Mouse (Mus musculus): ENCODE results near the gene Grap2. TPM values are rescaled to one million over a fixed set of nuclear protein-coding genes. Genes with fewer than 3 reads are reported as not detected.

Grap2 gene
- under 1 TPM; 0.35 to 0.50 TPM for total RNA-seq (2021)

DNA sequence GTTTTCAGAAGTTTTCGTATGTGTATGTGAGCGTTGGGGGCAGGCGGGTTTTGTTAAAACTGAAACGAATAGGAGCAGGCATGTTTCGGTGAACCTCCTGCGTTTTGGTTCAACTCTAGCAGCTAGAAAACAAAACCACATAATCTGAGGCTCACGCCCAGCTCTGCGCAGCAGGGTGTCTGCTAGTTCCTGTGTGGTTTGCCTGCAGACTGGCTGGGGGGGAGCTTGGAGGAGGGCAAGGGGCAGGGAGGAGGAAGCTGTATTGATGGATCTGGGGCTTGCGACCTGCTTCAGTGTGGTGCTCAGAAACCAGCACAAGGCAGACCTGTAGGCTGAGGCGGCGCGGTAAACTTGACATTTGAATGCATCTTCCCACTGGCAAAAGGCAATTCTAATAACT is at the start of gene Grap2:
Gene Grap2, plus strand, starts transcription at position 304 of the 400 bp plus-strand sequence.
- no peak for DNase-seq (ENCODE audit: low spot score in 2 of 2)
- intact Hi-C loops (cut with DNase I), result no loop called here

DNA sequence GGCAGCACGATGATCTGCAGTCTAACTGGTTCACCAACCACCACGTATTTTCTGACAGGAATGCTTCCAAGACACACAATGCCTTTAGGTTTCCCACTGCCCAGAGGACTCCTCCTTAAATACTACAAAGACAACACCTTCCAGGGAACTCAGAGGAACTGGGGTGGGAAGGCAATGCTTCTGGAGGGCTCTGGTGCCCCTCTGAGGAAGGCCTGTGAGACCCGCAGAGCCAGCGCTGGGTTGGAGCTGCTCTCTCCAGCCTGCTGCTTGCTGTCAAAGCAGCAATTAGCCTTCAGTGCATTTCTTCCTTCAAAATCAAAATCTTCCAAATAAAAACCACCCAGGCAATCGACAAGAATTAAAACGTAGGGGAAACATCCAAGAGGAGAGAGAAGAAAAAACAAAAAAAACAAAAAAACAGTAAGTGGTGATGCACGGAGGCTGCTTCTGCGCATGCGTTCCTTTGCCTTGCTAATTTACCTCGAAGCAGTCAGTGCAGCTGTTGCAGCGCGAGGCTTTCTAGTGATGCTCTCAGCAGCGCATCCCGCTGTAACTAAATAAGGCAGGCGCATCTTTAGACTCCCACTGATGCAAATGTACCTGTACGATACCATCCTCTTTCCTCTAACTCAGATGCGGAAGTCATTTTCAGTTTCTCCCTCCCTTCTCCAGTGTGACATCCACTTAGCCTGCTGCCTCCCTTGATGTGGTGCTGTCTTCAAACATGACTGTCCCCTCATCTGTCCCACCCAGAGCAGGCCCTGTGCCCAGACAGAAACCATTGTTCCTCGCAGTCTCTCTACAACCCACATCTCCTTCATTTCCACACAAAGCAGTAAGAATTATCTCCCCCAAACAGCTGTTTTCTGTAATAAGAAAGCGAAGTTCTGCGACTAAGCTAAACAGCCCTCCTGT is 42.2 kb upstream of the Grap2 start:
- intact Hi-C loops (cut with DNase I), result no loop called here
- DNase-seq (ENCODE audit: low spot score in 2 of 2), result peak; percentile 44 to 46

DNA sequence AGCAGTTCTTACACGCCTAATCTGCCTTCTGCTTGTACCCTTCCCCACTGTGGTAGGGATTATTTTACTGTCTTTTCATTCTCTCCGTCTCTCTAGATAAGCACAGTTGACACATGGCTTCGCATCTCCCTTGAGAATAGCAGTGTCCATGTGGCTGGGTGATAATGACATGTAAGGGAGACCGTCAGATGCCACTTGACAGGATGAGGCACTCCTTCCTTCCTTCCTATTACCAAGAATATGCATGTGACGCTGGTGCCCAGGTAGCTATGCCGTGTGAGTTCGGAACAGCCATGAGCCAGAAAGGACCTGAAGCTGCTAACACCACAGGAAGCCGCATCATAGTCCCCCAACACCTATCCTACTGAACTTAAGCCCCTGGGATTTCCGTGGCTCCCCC is 41.4 kb upstream of the Grap2 start:
- intact Hi-C loops (cut with DNase I), result no loop called here
- DNase-seq (ENCODE audit: low spot score in 2 of 2), result no peak

DNA sequence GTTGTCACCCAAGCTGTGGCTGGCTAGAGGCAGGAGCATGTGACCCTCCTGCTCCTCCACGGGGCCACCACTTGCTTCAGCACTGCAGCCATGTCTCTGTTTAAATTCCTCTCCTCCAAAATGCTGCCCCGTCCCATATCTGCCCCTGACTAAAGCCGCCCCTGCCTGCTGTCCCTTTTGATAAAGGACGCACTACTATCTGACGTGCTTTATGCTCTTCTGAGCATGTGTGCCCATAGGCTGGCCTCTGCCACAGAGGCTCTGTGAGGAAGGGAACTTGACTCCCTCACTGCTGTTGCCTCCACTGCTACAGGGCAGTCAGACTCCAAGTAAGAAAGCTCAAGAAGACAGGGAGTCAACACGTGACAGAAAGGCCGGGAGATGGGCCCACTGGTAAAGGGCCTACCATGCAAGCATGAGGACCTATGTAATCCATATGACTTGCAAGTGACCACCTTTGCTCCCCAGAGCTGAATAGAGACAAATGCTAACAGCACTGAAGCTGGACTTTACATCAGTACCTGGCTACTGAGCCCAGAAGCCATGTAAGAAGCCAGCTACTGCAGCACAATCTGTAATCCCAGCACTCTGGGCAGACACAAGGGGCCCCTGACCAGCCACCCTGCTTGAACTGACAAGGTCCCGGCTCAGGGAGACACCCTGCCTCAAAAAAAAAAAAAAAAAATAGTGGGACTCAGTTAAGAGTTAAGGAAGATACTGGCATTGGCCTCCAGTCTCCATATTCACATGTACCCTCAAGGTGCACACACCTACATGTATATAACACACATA is 39.9 kb upstream of the Grap2 start:
- DNase-seq (ENCODE audit: low spot score in 2 of 2), result no peak
- intact Hi-C loops (cut with DNase I), result no loop called here

DNA sequence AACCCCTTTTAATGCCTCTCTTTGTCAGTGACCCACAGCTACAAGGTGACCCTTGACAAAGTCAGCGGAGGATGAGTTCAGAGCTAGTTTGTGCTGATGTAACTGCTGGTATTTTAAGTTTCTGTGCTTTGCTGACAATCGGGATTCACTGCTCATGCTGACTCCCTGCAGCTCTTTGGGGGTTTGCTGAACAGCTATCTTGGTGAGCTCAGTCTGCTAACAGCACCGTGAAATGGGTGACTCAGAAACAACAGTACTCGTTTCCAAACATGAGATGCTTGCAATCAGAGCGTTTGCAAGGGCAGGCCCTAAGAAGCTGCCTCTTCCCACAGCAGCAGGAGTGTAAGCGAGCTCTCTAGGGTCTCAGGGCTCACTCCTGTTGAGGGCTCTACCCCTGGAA is 39.1 kb upstream of the Grap2 start:
- intact Hi-C loops (cut with DNase I), result no loop called here
- DNase-seq (ENCODE audit: low spot score in 2 of 2), result peak in 1 of 2 experiments; percentile 29

DNA sequence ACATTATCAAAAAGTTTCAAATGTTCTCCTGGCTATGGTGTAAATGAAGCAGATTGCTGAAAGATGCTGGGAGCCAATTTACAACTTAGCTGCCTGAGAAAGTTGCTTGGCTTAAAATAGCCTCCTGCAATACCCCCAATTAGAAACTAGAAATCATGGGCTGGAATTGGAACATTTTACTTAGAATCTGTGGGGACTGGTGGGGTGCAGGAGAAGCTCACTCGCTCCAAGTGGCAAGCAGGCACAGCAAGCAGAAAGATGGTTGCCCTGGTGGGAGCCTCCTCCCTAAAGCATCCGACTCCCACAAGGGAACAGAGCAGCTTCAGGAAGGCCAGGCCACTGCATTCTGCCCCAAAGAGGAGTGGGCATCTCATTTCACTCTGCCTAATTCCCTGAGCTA is 36.3 kb upstream of the Grap2 start:
- intact Hi-C loops (cut with DNase I), result no loop called here
- DNase-seq (ENCODE audit: low spot score in 2 of 2), result peak; percentile 31 to 46

DNA sequence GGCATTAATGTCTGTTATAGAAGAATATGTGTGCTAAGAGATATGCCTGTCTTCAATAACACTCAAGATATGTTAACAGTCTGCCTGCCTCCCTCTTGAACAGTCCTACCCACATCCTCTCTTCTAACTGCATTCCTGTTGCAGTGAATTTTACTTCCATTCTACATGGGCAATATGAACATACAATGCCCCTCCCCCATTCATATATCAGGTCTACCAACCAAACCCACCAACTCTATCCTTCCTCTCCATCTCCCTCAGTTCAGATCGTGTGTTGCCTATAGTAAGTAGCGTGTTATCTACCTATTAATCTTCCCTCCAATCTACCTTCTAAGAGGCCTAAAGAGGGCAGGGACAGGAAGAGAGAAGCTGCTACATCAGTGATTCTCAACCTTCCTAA is 34.3 kb upstream of the Grap2 start:
- DNase-seq (ENCODE audit: low spot score in 2 of 2), result no peak
- intact Hi-C loops (cut with DNase I), result no loop called here

DNA sequence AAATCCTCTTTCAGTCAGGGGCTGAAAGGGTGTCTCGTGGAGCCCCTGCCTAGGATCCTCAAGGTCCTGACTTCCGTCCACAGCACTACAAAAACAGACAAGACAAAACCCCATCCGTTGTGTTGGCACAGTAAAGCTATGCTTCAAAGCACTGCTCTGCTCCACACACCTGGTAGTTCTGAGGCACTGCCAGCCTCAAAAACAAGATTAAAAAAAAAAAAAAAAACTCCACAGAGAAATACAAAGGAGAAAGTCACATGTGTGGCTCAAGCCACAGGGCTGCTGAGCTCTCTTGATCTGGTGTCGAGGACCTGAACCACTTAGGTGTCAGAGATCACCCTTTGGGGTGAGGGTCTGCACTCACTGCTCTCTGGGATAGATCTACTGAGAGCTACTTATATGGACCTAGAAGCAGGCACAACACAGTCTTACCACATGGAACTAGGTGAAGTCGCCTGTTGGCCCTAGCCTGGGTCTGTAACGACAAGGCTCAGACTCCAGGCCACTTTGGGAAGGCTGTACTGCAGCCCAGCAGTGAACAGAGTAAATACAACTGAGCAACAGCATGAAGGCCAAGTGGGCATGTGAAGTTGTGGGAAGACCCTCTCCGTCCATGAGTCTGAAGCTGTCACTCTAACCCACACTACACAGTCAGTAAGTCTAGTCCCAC is 33.6 kb upstream of the Grap2 start:
- intact Hi-C loops (cut with DNase I), result no loop called here
- DNase-seq (ENCODE audit: low spot score in 2 of 2), result no peak

DNA sequence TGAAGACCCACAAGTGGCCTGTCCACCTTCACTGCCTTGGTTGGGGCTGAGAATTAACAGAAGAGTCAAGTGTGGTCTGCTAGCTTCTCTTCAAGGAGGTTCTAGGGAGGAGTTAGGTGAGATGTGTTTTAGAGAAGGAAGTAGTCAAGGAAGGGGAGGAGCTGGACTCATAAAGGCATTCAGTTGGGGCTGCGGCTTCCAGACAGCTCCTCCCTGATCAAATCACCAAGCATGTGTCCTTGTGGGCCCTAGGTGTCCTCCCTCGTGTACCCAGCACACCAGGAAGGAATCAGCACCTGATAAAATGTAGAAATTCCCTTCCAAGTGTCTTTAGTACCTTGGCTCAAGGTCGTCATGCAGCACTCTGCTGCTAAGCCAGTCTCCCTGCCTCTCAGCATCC is 28.3 kb upstream of the Grap2 start:
- intact Hi-C loops (cut with DNase I), result no loop called here
- no peak for DNase-seq (ENCODE audit: low spot score in 2 of 2)

DNA sequence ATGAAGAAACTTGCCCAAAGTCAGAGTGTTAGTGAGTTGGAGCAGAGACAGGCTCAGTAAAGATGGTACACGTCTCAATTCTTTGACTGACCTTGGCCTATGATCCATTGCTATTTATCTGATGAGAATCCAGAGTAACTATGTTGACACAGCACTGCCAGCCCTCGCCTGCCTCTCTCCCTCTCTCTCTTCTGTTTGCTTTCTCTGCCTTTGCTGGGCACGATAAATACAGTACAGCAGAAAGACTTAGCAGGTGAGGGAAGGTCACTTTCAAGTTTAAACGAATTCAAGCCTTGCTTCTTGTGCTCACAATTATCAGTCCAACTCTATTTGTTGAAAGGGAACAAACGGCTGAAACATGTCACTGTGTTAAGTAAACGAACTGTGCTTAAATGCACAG is 27.0 kb upstream of the Grap2 start:
- no peak for DNase-seq (ENCODE audit: low spot score in 2 of 2)
- intact Hi-C loops (cut with DNase I), result no loop called here

DNA sequence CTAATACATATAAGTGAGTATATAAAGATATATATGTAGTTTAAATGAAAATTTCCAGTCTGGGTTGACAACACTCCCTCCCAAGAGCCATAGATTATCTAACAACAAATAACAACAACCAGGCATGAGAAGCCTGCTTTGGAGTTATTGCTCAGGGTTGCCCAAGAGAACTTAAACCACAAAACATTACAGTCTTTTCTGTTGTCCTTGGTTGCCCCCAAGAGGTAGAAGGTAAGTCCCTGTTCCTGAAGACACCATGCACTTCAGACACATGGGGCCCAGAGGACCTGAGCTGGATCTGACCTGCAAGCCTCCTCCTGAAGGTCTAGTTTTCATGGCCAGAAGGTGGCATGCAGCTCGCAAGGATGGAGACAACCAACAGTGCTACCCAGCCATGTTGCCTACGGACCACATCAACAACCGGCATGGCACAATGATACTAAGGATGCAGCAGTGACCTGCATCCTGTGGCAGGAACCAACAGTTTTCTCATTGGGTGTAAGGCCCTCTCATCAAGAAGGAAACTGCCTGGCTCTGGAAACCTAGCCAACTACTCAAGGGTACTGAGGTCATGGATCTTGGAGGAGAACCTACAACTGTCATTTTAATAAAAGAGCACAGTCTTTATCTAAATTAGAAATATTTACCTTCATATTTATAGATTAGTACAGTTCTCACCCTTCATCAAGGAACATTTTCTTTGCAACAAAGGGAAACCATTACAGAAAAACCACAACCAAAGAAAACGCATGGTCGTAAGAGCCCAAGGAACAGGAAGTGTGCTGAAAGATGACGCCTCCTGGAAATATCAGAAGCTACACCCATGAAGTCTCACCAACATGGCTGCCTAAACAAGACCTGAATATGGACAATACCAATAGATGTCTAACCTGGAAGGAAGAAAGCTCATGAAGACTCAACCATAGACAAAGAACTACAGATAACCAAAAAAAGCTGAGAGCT is 17.3 kb upstream of the Grap2 start:
- intact Hi-C loops (cut with DNase I), result no loop called here
- DNase-seq (ENCODE audit: low spot score in 2 of 2), result no peak

DNA sequence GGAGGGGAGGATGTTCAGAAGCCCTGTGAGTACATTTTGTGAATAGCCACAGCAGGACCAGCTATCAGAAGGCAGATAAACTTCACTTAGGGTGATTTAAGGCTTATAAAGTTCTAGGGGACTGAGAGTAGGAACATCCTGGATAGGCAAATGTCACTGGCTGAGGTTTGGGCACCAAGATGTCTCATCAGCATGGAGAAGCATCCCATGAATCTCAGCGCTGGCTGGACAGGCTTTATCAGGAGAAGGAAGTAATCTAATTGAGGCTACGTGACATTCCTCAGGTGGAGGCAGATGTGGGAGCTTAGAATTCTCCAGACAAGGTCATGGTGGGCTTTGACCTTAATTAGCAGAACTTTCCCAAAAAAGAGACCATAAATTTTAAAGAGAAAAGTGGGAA is 16.4 kb upstream of the Grap2 start:
- intact Hi-C loops (cut with DNase I), result no loop called here
- no peak for DNase-seq (ENCODE audit: low spot score in 2 of 2)

DNA sequence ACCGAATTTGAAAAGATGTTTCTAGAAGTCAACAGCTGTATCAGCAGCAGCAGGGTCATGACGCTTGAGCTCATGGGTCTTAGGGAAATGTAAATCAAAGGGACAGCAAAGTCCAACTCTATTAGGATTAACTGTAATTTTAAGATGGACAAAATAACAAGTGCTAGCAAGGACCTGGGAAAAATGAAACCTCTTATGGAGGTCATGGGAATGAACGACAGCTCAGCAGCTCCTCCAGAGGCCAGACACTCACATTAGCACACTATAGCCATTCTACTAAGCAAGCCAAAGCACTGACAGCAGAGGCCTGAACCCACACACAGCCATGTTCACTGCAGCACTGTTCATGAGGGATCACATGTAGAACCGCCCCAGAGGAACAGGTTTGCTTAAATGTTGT is 14.6 kb upstream of the Grap2 start:
- intact Hi-C loops (cut with DNase I), result no loop called here
- no peak for DNase-seq (ENCODE audit: low spot score in 2 of 2)

DNA sequence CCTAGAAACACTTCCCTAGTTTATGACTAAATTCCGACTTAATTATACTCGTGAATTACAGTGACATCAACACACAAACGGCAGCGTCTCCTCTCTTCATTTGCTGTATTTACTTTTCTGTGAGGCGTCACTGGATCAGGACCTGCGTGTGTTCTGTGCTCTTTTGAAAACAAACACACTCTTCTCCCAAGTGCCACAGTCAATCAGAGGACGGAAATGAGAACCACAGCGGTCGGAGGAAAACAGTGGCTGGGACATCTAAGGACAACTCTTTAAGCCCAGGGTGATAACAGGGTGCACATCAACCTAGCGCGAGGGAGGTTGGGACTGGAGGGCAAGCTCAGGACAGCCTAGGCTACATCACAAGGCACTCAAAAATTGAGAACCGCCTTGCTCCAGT is 12.9 kb upstream of the Grap2 start:
- DNase-seq (ENCODE audit: low spot score in 2 of 2), result no peak
- intact Hi-C loops (cut with DNase I), result no loop called here

DNA sequence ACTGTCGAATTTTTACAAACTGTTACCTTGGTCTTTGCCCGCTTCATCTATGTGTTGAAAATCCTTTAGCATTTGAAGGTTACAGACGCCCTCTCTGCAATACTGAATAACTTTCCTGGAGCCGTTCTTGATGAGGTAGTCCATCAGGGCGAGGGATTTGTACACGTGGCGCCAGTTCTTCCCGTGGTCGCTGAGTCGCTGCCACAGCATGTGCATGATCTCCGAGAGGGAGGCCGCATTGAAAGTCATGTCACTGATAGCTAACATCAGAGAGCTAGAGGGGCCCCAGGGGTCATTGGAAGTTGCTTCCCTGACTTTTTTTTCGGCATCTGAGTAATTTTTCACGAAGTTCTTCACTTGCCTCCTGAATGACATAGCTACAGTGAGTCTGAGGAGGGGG is 12.4 kb upstream of the Grap2 start:
- DNase-seq (ENCODE audit: low spot score in 2 of 2), result no peak
- intact Hi-C loops (cut with DNase I), result no loop called here

DNA sequence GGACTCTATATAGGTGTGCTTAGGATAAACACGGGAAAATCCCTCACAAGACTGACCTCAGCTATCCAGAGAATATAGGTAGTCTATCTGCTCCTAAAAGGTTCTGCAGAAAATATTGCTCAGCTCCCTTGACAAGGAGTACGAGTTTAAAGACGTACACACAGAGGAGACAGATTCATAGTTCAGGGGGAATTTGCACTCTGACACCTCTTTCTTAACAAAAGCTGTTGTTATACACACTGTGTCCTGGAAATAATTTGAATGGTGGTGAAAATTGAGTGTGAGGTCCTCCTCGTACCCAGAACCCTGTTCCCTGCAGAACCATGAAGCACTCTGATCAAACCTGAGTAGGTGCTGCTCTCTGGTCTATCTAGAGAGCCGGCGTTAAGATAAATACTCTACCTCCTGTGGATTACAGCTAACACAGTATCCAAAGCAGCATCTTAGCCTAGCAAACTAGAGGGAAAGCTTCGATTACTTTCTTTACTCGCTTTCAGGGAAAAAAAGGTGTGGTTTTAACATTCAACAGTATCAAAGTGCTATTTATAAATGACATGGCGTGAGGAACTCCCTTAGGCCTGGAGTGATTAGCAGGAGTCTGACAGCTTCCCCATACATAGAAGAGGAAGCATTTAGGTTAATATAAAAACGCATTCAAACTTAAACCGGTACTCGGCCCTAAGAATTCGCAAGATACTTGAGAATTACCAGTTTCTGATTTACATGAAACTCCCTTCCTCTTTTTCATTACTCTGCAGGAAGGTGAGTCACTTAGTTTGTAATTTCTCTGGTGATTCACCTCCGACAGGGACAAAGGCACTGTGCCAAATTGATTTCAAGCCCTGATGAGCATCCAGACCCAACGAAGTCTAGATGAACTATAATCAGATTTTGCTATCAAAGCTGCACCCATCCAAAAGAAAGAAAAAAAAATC is 11.5 kb upstream of the Grap2 start:
- intact Hi-C loops (cut with DNase I), result no loop called here
- DNase-seq (ENCODE audit: low spot score in 2 of 2), result no peak

DNA sequence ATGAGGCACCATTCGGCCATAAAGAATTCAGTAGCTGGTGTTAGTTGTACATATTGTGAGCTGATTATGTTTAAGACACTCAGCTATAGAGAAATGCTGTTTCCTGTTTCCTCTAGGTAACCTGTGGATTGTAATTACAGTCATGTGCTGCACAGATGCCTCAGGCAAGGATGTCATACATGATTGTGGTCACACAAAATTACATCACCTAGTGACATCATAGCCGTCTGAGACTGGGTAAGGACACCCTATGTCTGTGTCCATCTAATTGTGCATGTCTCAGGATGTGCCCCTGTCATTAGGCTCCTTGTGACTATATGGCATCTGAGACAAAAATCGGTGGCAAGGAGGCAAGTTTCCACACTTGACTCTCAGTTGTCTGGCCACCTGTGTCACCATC is 9.9 kb upstream of the Grap2 start:
- intact Hi-C loops (cut with DNase I), result no loop called here
- no peak for DNase-seq (ENCODE audit: low spot score in 2 of 2)

DNA sequence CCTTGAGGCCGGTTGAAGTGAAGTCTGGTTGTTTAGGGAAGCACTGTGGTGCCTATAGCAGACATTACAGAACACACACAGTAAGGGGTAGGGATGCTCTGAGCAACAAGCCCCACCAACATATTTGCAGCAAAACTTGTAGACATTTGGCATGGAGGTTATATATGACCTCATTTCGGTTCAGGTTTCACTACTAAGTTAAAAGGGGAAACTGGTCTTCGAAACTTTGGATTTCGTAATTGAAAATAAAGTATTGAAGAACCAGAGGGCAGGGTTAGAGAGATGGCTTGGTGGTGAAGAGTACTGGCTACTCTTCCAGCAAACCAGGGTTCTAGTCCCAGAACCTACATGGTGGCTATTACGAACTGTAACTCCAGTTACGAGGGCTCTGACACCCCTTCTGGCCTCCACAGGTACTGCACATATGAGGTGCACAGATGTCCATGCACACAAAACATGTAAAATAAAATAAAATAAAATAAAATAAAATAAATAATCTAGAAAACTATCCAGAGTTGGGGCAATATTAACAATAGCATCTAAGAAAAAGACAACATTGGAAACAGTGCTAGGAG is 8.7 kb upstream of the Grap2 start:
- intact Hi-C loops (cut with DNase I), result no loop called here
- no peak for DNase-seq (ENCODE audit: low spot score in 2 of 2)
